ENCODE assay signal across 8 mouse cellular contexts in genomic region chr17:56830411-56831110, GRCm38 (mm10). TPM values are rescaled to one million over a fixed set of nuclear protein-coding genes. Genes with fewer than 3 reads are reported as not detected.
A peak's percentile ranks its signal among the peaks of the same experiment; 100 is the strongest.
DNase-seq lines count a peak whose midpoint lies in the region; ATAC-seq and TF ChIP-seq lines count a peak whose summit lies in the region.

Rfx2 (minus strand) TSS chr17:56831013.

- peak; percentile 6 for DNase-seq in liver, adult 2 months (ENCODE audit: extremely low read depth, low read depth, low spot score)
- no peak for DNase-seq in liver
- DNase-seq in cerebellum, adult 18-20 months, result peak; percentile 14 to 39
- no peak for DNase-seq in left cerebral cortex, postnatal 14 days (ENCODE audit: low spot score in 2 of 2)
- DNase-seq in right cerebral cortex, postnatal 25 days, result no peak
- no peak for DNase-seq in layer of hippocampus, postnatal 36 days

- no peaks in the 10 kb centered on the region for H3K79me2 ChIP-seq in liver, adult 2 months (ENCODE audit: control insufficient read depth, insufficient read depth, low read length)

- H3K27me3 ChIP-seq in liver, adult 2 months (ENCODE audit: control insufficient read depth, insufficient read depth, low read length), result no peaks in the 10 kb centered on the region
- H3K27me3 ChIP-seq in heart, embryonic 16.5 days (ENCODE audit: control insufficient read depth, insufficient read depth, low read length), result no peaks in the 10 kb centered on the region

- H3K4me2 ChIP-seq in heart, embryonic 16.5 days (ENCODE audit: low read depth, low read length), result peak within 1 kb of the TSS; percentile 97

- no peaks in the 10 kb centered on the region for H3K9me3 ChIP-seq in heart, embryonic 16.5 days (replicated peaks; ENCODE audit: control insufficient read depth, low read length)

- no peaks in the 10 kb centered on the region for H3K36me3 ChIP-seq in liver, adult 2 months (ENCODE audit: control insufficient read depth, insufficient read depth, low read length)
- no peaks in the 10 kb centered on the region for H3K36me3 ChIP-seq in heart, embryonic 16.5 days (ENCODE audit: control insufficient read depth, insufficient read depth)

- ATAC-seq in heart, embryonic 16.5 days (replicated peaks; ENCODE audit: extremely low read depth, insufficient read depth, low FRiP score), result no peak
- no peak for ATAC-seq in megakaryocyte-erythroid progenitor cell, adult 5-6 weeks (replicated peaks; ENCODE audit: low FRiP score, low TSS enrichment, poor library complexity, severe bottlenecking)

- peak within 1 kb of the TSS; percentile 54 for H3K9ac ChIP-seq in liver, adult 2 months (ENCODE audit: low read depth, low read length)
- peak within 1 kb of the TSS; percentile 84 for H3K9ac ChIP-seq in heart, embryonic 16.5 days (ENCODE audit: low read length)

- no peak within 1 kb of the TSS for H3K27ac ChIP-seq in liver, adult 2 months (replicated peaks; ENCODE audit: insufficient read depth, low read depth, low read length)
- no peak within 1 kb of the TSS; the same call in 1 of the 2 replicates for H3K27ac ChIP-seq in heart, embryonic 16.5 days (ENCODE audit: low read length)

- peaks cover 3% of the 10 kb centered on the region; the same call in 1 of the 2 replicates for H3K4me1 ChIP-seq in liver, adult 2 months (ENCODE audit: control insufficient read depth, insufficient read depth, low read length)
- H3K4me1 ChIP-seq in heart, embryonic 16.5 days (ENCODE audit: control insufficient read depth, insufficient read depth, low read length), result peaks cover 9% of the 10 kb centered on the region

- peak within 1 kb of the TSS; percentile 64 for H3K4me3 ChIP-seq in liver, adult 2 months (ENCODE audit: insufficient read depth, low read depth, low read length)
- H3K4me3 ChIP-seq in heart, embryonic 16.5 days (ENCODE audit: low read length), result peak within 1 kb of the TSS; percentile 84

- under 1% methylated on average over 61 of the region's 62 CpGs for WGBS in liver, adult 2 months
- WGBS in heart, embryonic 16.5 days, result under 1% methylated on average over 33 of the region's 62 CpGs

- intact Hi-C loops in left cerebral cortex, postnatal 14 days (cut with DNase I), result no loop called here

- no peak for TF ChIP-seq CTCF in liver, adult 2 months (IDR thresholded peaks at IDR 0.05; ENCODE audit: low read depth, low read length)

- TF ChIP-seq POLR2A in liver, adult 2 months (IDR thresholded peaks at IDR 0.05; ENCODE audit: extremely low read depth, insufficient read depth, low read length), result no peak

RNA-seq across cellular contexts. Expression of gene Rfx2, which starts in this region (rescaled TPM):
- total RNA-seq in liver, adult 2 months (2014; rRNA removed), result 0.18 and 0.54 TPM in 2 replicates
- 0.87 and 1.0 TPM in 2 replicates for polyA plus RNA-seq in liver, adult 2 months (2012; rRNA removed)
- polyA plus RNA-seq in heart, embryonic 16.5 days (2015; fragmentation: Nextera tagmentation; extraction: Ambion mirVana), result 6.2 and 6.8 TPM in 2 replicates
- 23.0 and 29.3 TPM in 2 replicates for total RNA-seq in megakaryocyte-erythroid progenitor cell, adult 5-6 weeks (2014; fragmentation: Nextera tagmentation)
- 4.7 and 10.5 TPM in 2 replicates for total RNA-seq in megakaryocyte-erythroid progenitor cell, adult 5-6 weeks (2017)
- total RNA-seq in left cerebral cortex, postnatal 14 days (2021), result 1 to 10 TPM; 2.1 to 2.4 TPM
- 1 to 10 TPM; 5.0 TPM for total RNA-seq in layer of hippocampus, postnatal 36 days (2021)

Comparison
In these comparisons a context has a peak if more than half of its experiments do, and no peak if none do; other contexts are left out.
1. DNase-seq: peak in liver, adult 2 months (single experiment) and cerebellum, adult 18-20 months (2 of 2); none in liver (single experiment), left cerebral cortex, postnatal 14 days (0 of 2), right cerebral cortex, postnatal 25 days (single experiment) and layer of hippocampus, postnatal 36 days (0 of 2).